Mouse (Mus musculus): ENCODE measurements around the gene Shank2. TPM values are rescaled to one million over a fixed set of nuclear protein-coding genes. Genes with fewer than 3 reads are reported as not detected.

The Shank2 gene
- total and polyA plus RNA-seq, 3 experiments = not detected

GRCm38 (mm10) chr7:144470545-144471059, 468.9 kb downstream of the Shank2 start, which contains the start of gene Cttn (continued):
- TF ChIP-seq SIN3A (IDR thresholded peaks at IDR 0.05; ENCODE audit: low read length) = peak; percentile 68
- peak; percentile 75 to 79; a peak in 3 of 4 replicates for TF ChIP-seq POLR2A (IDR thresholded peaks at IDR 0.05; ENCODE audit: control insufficient read depth in 1 of 2, insufficient read depth in 1 of 2, low read depth in 1 of 2, low read length in 2 of 2, poor library complexity in 1 of 2)
- no peak for TF ChIP-seq MEF2A (IDR thresholded peaks at IDR 0.05; ENCODE audit: extremely low read depth, insufficient replicate concordance, low read depth, low read length, poor library complexity, severe bottlenecking)
- no peak for TF ChIP-seq CHD2 (IDR thresholded peaks at IDR 0.05; ENCODE audit: low read length)
- no peak for TF ChIP-seq ETS1 (IDR thresholded peaks at IDR 0.05; ENCODE audit: low read depth, low read length)
- no peak for TF ChIP-seq USF2 (IDR thresholded peaks at IDR 0.05; ENCODE audit: borderline replicate concordance in 1 of 2, insufficient read depth in 1 of 2, low read depth in 1 of 2, low read length in 2 of 2)
- TF ChIP-seq UBTF (IDR thresholded peaks at IDR 0.05; ENCODE audit: borderline replicate concordance, insufficient read depth, low read depth, low read length) = no peak
- TF ChIP-seq EP300 (IDR thresholded peaks at IDR 0.05; ENCODE audit: low read depth in 1 of 2, low read length in 2 of 2) = no peak
- no peak for TF ChIP-seq MAX (IDR thresholded peaks at IDR 0.05; ENCODE audit: low read length)
- TF ChIP-seq ZKSCAN1 (IDR thresholded peaks at IDR 0.05; ENCODE audit: low read depth, low read length) = no peak

GRCm38 (mm10) chr7:144471103-144471502, 469.4 kb downstream of the Shank2 start:
- peak overlapping the region; percentile 69 to 86 for H3K4me3 ChIP-seq (ENCODE audit: control insufficient read depth in 1 of 2, insufficient read depth in 1 of 2, low read depth in 2 of 2, low read length in 2 of 2)
- H3K36me3 ChIP-seq (ENCODE audit: control insufficient read depth in 1 of 2, insufficient read depth in 2 of 2, low read length in 2 of 2) = peaks cover 0 to 4% of the 10 kb centered on the region in 2 experiments; a peak in 1 of 4 replicates
- TF ChIP-seq NRF1 (IDR thresholded peaks at IDR 0.05; ENCODE audit: insufficient read depth, low read depth, low read length, poor library complexity, severe bottlenecking) (no peak), MAZ (IDR thresholded peaks at IDR 0.05; ENCODE audit: low read depth, low read length) (no peak), HCFC1 (IDR thresholded peaks at IDR 0.05; ENCODE audit: low read depth, low read length) (no peak), ZNF384 (IDR thresholded peaks at IDR 0.05; ENCODE audit: low read depth, low read length) (no peak), ZKSCAN1 (IDR thresholded peaks at IDR 0.05; ENCODE audit: low read depth, low read length) (no peak), MEF2A (IDR thresholded peaks at IDR 0.05; ENCODE audit: extremely low read depth, insufficient replicate concordance, low read depth, low read length, poor library complexity, severe bottlenecking) (no peak), RCOR1 (IDR thresholded peaks at IDR 0.05; ENCODE audit: low read depth, low read length) (no peak), POLR2AphosphoS5 (IDR thresholded peaks at IDR 0.05; ENCODE audit: borderline replicate concordance, low read depth, low read length) (no peak)
- peak overlapping the region; percentile 68; the same call in 1 of the 2 replicates for H3K9ac ChIP-seq (ENCODE audit: control insufficient read depth, low read depth, low read length, poor library complexity, severe bottlenecking)
- H3K4me1 ChIP-seq (ENCODE audit: control insufficient read depth in 1 of 2, insufficient read depth in 2 of 2, low read length in 2 of 2) = no peaks in the 10 kb centered on the region; a peak in 2 of 4 replicates
- peaks cover 22% of the 10 kb centered on the region for H3K79me2 ChIP-seq (ENCODE audit: control insufficient read depth, insufficient read depth, low read length, poor library complexity)
- H3K27me3 ChIP-seq (ENCODE audit: control insufficient read depth in 1 of 2, insufficient read depth in 2 of 2, low read length in 2 of 2) = no peaks in the 10 kb centered on the region
- H3K9me3 ChIP-seq (replicated peaks; ENCODE audit: insufficient read depth, low read length) = no peaks in the 10 kb centered on the region
- peak; percentile 37 for DNase-seq (ENCODE audit: low read depth, low spot score)
- peak overlapping the region; percentile 23; the same call in 1 of the 2 replicates for H3K27ac ChIP-seq (ENCODE audit: control insufficient read depth, low read depth, low read length)
